Mouse (Mus musculus) cerebellum, adult 18-20 months (tissue): Measurements from ENCODE around the gene Pithd1.
"Not testable (repeated sequence)": the region's sequence is repeated elsewhere in the genome, so short reads cannot be mapped to it uniquely, and the experiment has no call there.

Experiments
- DNase-seq, 2 experiments: peaks; one replicate each; pipeline ENCODE4 v3.0.0; 2021

Gene Pithd1

GRCm38 (mm10) chr4:135986301-135986942, 642 bp downstream of the Pithd1 start:
- peak in 1 of 2 experiments; percentile 12 for DNase-seq

DNA sequence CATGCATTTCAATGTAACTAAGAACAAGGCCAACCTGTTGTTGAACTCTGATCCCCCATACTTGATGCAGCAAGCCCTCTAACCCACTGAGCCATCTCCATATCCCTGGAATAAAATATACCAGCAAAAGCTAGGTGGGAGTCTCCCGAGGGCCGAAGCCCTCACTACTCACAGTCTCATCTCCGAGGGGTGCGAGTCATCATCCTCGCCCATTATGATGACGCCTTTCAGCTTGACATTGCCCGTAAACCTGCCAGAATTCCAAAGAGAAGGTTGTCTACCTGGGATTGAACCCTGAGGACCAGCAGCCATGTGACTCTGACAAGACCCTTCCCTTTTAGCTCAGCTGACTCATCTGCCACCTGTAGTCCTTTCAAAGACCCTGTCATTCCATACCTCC, 1.3 kb downstream of the Pithd1 start:
- no peak for DNase-seq

- no peak for DNase-seq
These were observed 1.9 kb downstream of the Pithd1 start for GRCm38 (mm10) chr4:135985193-135985592.

GRCm38 (mm10) chr4:135984556-135984955, 2.5 kb downstream of the Pithd1 start:
- DNase-seq, result no peak

DNA sequence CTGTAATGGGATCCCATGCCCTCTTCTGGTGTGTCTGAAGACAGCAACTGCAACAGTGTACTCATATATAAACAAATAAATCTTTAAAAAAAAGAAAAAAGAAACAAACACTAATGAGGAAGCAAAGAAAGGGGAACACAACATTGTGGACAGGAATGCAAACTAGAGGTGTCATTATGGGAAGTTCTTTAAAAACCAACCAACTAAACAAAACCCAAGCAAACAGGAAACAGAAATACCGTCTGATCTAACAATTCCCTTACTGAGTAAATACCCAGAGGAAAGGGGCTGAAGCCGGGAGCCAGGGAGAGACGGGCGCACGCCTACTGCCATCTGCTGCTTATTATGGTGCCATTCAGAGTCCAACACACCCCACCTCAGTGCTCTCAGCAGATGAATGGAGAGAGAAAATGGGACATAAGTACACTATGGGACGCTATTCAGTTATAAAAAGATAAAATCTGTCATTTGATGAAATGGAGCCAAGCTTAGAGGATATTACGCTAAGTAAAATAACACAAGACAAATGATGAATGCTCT, 5.5 kb downstream of the Pithd1 start:
- DNase-seq, result peak; percentile 54 to 66

- DNase-seq, result not testable (repeated sequence)
These were observed 6.8 kb downstream of the Pithd1 start for GRCm38 (mm10) chr4:135980223-135980622.

DNA sequence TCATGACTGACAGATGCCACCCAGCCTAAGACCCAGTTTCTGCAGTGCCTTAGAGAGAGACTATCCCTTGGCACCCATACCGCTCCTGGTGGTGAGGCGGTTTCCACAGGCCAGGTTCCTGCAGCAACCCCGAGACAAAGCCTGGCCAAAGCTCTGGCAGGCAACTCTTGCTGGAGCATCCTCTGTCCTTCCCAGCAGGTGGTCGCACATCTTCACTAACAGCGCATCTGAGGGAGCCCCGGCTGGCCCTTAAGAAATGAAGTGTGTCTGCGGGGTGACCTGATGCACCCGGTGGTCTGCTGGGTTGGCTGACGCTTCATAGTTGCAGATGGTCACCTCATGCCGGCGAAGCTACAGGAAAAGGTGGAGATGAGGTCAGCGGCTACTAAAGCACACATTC, 10.9 kb downstream of the Pithd1 start:
- no peak for DNase-seq

- no peak for DNase-seq
These were observed 13.9 kb downstream of the Pithd1 start for GRCm38 (mm10) chr4:135972911-135973811.

GRCm38 (mm10) chr4:135972556-135972906, 14.5 kb downstream of the Pithd1 start, which contains the start of gene Lypla2:
Gene Lypla2 (minus strand): TSS chr4:135972626.
- peak; percentile 91 to 93 for DNase-seq

DNA sequence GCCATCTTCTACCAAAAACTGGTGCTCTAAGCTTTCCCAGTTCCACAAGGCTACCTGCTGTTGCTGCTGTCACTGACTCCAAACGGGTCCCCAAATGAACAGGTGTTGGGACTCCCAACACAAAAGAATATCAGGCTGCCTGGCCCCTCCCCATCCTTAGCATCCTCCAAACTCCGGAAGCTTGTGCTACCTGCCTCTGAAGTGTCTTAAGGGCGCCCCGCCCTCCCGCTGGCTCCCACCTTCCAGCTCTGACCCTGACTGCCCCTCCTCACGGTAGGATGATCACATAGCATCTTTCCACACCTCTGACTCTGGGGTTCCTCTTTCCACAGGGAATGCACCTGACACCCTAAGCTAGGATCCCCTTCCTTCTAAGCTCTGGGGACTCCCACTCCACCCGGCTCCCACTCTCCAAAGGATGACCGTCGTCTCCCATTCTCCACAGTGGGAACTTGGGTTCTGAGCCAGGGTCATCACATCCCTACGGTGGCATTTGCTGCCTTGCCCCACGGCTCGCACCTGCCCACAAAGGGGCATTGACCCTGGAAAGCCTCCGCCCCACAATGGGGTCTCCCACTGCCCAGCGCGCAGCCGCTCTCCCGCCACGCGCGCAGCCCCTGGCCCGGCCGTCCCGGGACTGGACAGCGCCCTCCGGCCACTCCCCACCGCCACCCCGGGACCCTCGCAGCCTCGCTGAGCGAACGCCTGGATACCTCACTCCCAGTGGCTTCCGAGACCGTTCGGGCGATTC, 15.1 kb downstream of the Pithd1 start:
- peak in 1 of 2 experiments; percentile 31 for DNase-seq

- DNase-seq, result no peak
These were observed 16.5 kb downstream of the Pithd1 start for GRCm38 (mm10) chr4:135970585-135970984.

- no peak for DNase-seq
These were observed 17.9 kb downstream of the Pithd1 start for GRCm38 (mm10) chr4:135969070-135969750.

GRCm38 (mm10) chr4:135968271-135968869, 18.7 kb downstream of the Pithd1 start:
- no peak for DNase-seq

GRCm38 (mm10) chr4:135967086-135967760, 19.8 kb downstream of the Pithd1 start:
- no peak for DNase-seq

DNA sequence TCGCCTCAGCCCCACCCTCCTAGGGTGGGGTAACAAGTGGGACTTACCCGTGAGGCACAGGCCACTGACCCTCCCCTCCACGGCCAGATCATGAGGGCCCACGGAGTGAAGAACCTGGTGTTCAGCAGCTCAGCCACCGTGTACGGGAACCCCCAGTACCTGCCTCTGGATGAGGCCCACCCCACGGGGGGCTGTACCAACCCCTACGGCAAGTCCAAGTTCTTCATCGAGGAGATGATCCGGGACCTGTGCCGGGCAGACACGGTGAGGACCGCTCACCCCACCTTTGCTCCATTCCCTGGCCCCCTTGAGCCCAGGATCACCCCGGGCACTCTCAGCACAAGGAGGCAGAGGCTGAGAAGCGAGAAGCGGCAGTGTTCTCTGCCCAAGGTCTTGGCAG, 20.8 kb downstream of the Pithd1 start:
- no peak for DNase-seq

DNA sequence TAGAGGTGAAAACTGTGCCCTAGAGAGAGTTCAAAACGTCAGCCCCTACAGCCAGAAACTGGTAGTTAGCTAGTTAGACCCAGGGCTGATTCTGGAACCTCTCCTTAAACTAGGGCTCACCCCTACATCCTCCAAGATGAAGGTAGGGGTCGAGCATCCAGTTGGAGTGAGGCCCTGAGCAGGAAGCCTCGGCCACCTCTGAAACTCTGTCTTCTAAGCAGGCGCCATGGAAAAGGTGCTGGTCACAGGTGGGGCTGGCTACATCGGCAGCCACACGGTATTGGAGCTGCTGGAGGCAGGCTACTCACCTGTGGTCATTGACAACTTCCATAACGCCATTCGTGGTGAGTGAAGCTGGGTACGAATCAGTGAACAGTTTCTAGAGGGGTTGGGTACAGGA, 22.0 kb downstream of the Pithd1 start:
- no peak for DNase-seq

GRCm38 (mm10) chr4:135964426-135964825, 22.6 kb downstream of the Pithd1 start:
- DNase-seq, result peak; percentile 57 to 60

DNA sequence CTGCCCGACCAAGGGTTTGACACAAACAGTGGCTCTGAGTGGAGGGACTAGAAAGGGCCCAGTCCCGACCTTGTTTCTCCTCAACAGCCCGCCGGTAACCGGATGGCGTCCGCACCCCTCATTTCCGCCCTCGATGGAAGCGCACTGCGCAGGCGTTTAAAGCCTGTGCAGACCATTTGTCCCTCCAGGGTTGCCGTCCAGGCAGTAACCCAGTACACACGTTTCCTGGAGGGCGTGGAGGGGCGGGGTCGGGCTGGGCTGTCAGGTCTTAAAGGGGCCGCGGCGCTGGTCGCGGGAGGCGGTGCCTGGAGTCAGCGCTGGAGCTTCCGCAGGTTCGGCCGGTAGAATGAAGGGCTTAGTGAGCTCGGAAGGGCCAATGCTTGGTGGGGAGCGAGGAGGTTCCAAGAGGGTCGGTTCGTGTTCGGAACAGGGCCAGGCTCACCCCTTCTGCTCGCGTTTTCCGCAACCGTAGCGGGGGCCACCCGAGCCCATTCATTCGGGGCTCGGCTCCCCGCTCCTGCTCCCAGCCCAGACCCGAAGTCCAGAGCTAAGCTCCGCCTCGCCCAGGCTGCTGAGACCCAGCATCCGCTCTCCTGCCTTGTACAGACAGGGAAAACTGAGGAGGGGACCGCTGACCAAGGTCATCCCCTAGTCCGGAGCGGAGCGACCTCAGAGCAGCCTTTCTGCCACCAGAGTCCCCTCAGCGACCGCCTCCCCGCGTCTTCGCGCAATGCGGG, 23.4 kb downstream of the Pithd1 start, which contains the start of gene Gale:
TSS of gene Gale (plus strand) at position 271 of the 737 bp plus-strand sequence.
- DNase-seq, result peak; percentile 96 to 97

DNA sequence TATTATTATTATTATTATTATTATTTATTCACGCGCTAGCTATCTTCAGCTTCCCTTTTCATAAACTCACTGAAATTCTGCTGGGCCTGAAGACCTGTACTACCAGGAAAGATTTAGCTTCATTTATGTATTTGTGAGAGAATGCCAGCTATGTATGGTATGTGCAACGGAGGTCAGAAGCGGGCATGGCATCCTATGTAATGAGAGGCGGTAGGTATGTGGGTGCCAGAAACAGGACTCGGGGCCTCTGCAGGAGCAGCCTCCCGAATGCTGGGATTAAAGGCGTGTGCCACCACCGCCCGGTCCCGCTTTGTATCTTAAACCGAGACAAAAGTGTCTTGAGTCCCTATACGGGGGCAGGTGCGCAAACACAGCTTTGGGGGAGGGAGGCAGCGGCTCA, 24.1 kb downstream of the Pithd1 start:
- no peak for DNase-seq

GRCm38 (mm10) chr4:135962198-135962597, 24.9 kb downstream of the Pithd1 start:
- no peak for DNase-seq

- DNase-seq, result no peak
These were observed 25.4 kb downstream of the Pithd1 start for GRCm38 (mm10) chr4:135961709-135962108.
